Comparison of ENCODE assay signal across 8 mouse cellular contexts in the genomic region with DNA sequence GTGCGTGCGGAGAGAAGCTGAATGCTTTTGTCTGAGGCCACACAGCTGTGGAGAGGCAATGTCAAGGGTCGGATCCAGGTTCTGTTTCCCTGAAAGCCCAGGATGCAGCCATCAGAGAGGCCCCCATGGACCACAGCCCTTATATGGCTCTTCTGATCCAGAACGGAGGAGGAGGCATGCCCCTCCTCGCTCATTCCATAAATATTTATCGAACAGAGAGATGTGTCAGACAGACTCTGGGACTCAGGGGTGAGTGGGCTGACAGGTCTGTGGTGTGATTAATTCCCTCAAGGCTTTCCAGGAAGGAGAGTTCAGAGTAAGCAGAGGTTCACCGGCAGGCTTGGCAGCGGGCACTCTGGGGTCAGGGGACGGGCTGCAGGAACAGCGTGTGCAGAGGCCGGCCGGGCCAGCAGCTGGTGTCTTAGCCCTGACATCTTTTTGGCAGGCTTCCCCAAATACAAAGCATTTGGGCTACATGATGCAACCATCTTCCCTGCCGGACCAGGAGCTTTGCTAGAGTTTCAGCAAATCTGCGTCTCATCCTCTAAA. TPM values are rescaled to one million over a fixed set of nuclear protein-coding genes. Genes with fewer than 3 reads are reported as not detected.
A peak's percentile ranks its signal among the peaks of the same experiment; 100 is the strongest.
DNase-seq lines count a peak whose midpoint lies in the region; ATAC-seq and TF ChIP-seq lines count a peak whose summit lies in the region.

No protein-coding gene starts in this region.

- no peak overlapping the region for H3K4me2 ChIP-seq in forebrain, postnatal 0 days (ENCODE audit: low read depth)
- H3K4me2 ChIP-seq in hindbrain, embryonic 12.5 days (replicated peaks): no peak overlapping the region
- H3K4me2 ChIP-seq in limb, embryonic 13.5 days (replicated peaks): 0 out of 2 replicates have a peak overlapping the region, but pooled peaks have one; percentile 14
- H3K4me2 ChIP-seq in forebrain, embryonic 14.5 days (ENCODE audit: low read length): no peak overlapping the region

- H3K4me3 ChIP-seq in forebrain, embryonic 10.5 days: no peak overlapping the region
- H3K4me3 ChIP-seq in forebrain, postnatal 0 days (ENCODE audit: low read depth, low read length): no peak overlapping the region
- H3K4me3 ChIP-seq in hindbrain, embryonic 12.5 days: no peak overlapping the region
- no peak overlapping the region for H3K4me3 ChIP-seq in limb, embryonic 13.5 days
- H3K4me3 ChIP-seq in forebrain, embryonic 14.5 days (ENCODE audit: low read depth, low read length): no peak overlapping the region

- 0 out of 2 replicates have a peak overlapping the region, but pooled peaks have one; percentile 20 for H3K27ac ChIP-seq in forebrain, embryonic 10.5 days
- no peak overlapping the region for H3K27ac ChIP-seq in forebrain, postnatal 0 days (ENCODE audit: low read depth, low read length)
- H3K27ac ChIP-seq in hindbrain, embryonic 12.5 days: peak overlapping the region; percentile 35; the same call in 1 of the 2 replicates
- H3K27ac ChIP-seq in limb, embryonic 13.5 days: no peak overlapping the region
- H3K27ac ChIP-seq in forebrain, embryonic 14.5 days (ENCODE audit: low read depth, low read length): no peak overlapping the region

- DNase-seq in forebrain, embryonic 10.5 days (ENCODE audit: extremely low spot score, low spot score): no peak
- no peak for DNase-seq in forebrain, postnatal 0 days
- DNase-seq in fibroblast of lung, adult 2 months (ENCODE audit: low read depth): peak; percentile 48
- peak; percentile 75 for DNase-seq in yolk sac, embryonic 10.5 days (ENCODE audit: low spot score)
- DNase-seq in left cerebral cortex, postnatal 25 days (ENCODE audit: low spot score in 2 of 2): no peak
- no peak for DNase-seq in forebrain, embryonic 14.5 days (ENCODE audit: low spot score)

- no peak overlapping the region for H3K9ac ChIP-seq in forebrain, postnatal 0 days
- no peak overlapping the region for H3K9ac ChIP-seq in hindbrain, embryonic 12.5 days
- H3K9ac ChIP-seq in limb, embryonic 13.5 days: no peak overlapping the region
- no peak overlapping the region for H3K9ac ChIP-seq in forebrain, embryonic 14.5 days (ENCODE audit: low read length)

- no peaks in the 10 kb centered on the region for H3K9me3 ChIP-seq in forebrain, embryonic 10.5 days
- no peaks in the 10 kb centered on the region for H3K9me3 ChIP-seq in forebrain, postnatal 0 days (ENCODE audit: low read length)
- no peaks in the 10 kb centered on the region for H3K9me3 ChIP-seq in hindbrain, embryonic 12.5 days (replicated peaks)
- H3K9me3 ChIP-seq in limb, embryonic 13.5 days: no peaks in the 10 kb centered on the region
- no peaks in the 10 kb centered on the region for H3K9me3 ChIP-seq in forebrain, embryonic 14.5 days (replicated peaks; ENCODE audit: control insufficient read depth, low read length)

- no peak for ATAC-seq in forebrain, postnatal 0 days
- ATAC-seq in hindbrain, embryonic 12.5 days (ENCODE audit: low FRiP score): peak; percentile 26; the same call in 1 of the 2 replicates
- peak; percentile 35; the same call in 1 of the 2 replicates for ATAC-seq in limb, embryonic 13.5 days (ENCODE audit: low FRiP score, low read depth)
- no peak for ATAC-seq in forebrain, embryonic 14.5 days

- no peak for TF ChIP-seq CTCF in forebrain, postnatal 0 days (IDR thresholded peaks at IDR 0.05; ENCODE audit: low read depth)

- 69% methylated on average over 14 of the region's 14 CpGs for WGBS in forebrain, embryonic 10.5 days
- WGBS in forebrain, postnatal 0 days: 57% methylated on average over 14 of the region's 14 CpGs
- 42% methylated on average over 14 of the region's 14 CpGs for WGBS in hindbrain, embryonic 12.5 days
- 22% methylated on average over 14 of the region's 14 CpGs for WGBS in limb, embryonic 13.5 days
- WGBS in forebrain, embryonic 14.5 days: 65% methylated on average over 14 of the region's 14 CpGs

- peaks cover 41% of the 10 kb centered on the region for H3K4me1 ChIP-seq in forebrain, embryonic 10.5 days
- H3K4me1 ChIP-seq in forebrain, postnatal 0 days (ENCODE audit: insufficient read depth): no peaks in the 10 kb centered on the region
- peaks cover 18% of the 10 kb centered on the region for H3K4me1 ChIP-seq in hindbrain, embryonic 12.5 days
- peaks cover 44% of the 10 kb centered on the region for H3K4me1 ChIP-seq in limb, embryonic 13.5 days
- no peaks in the 10 kb centered on the region for H3K4me1 ChIP-seq in forebrain, embryonic 14.5 days (ENCODE audit: control insufficient read depth, insufficient read depth, low read length)

- H3K27me3 ChIP-seq in forebrain, embryonic 10.5 days (ENCODE audit: poor library complexity, severe bottlenecking): peaks cover 6% of the 10 kb centered on the region; the same call in 1 of the 2 replicates
- no peaks in the 10 kb centered on the region for H3K27me3 ChIP-seq in forebrain, postnatal 0 days (ENCODE audit: insufficient read depth, low read length)
- no peaks in the 10 kb centered on the region; the same call in 1 of the 2 replicates for H3K27me3 ChIP-seq in hindbrain, embryonic 12.5 days
- no peaks in the 10 kb centered on the region for H3K27me3 ChIP-seq in limb, embryonic 13.5 days
- H3K27me3 ChIP-seq in forebrain, embryonic 14.5 days (replicated peaks; ENCODE audit: control insufficient read depth, insufficient read depth, low read length): no peaks in the 10 kb centered on the region

- H3K36me3 ChIP-seq in forebrain, embryonic 10.5 days (replicated peaks): no peaks in the 10 kb centered on the region
- no peaks in the 10 kb centered on the region for H3K36me3 ChIP-seq in forebrain, postnatal 0 days (ENCODE audit: insufficient read depth)
- no peaks in the 10 kb centered on the region for H3K36me3 ChIP-seq in hindbrain, embryonic 12.5 days
- no peaks in the 10 kb centered on the region for H3K36me3 ChIP-seq in limb, embryonic 13.5 days
- no peaks in the 10 kb centered on the region for H3K36me3 ChIP-seq in forebrain, embryonic 14.5 days (ENCODE audit: control insufficient read depth, insufficient read depth, low read length)

- intact Hi-C loops in left cerebral cortex, postnatal 25 days (cut with DNase I): no loop called here

RNA-seq across cellular contexts. Expression of gene Crispld2, which starts 12.0 kb away (rescaled TPM):
- polyA plus RNA-seq in forebrain, embryonic 10.5 days (2016; fragmentation: Nextera tagmentation; extraction: Ambion mirVana): 2.4 and 2.5 TPM in 2 replicates
- total RNA-seq in forebrain, postnatal 0 days (2014; rRNA removed): 2.8 and 11.0 TPM in 2 replicates
- polyA plus RNA-seq in forebrain, postnatal 0 days (2015; fragmentation: Nextera tagmentation; extraction: Ambion mirVana): 2.1 and 2.5 TPM in 2 replicates
- polyA plus RNA-seq in hindbrain, embryonic 12.5 days (2016; fragmentation: Nextera tagmentation; extraction: Ambion mirVana): 4.8 and 5.3 TPM in 2 replicates
- 7.1 and 8.9 TPM in 2 replicates for polyA plus RNA-seq in limb, embryonic 13.5 days (2015; fragmentation: Nextera tagmentation; extraction: Ambion mirVana)
- total RNA-seq in left cerebral cortex, postnatal 25 days (2021): 1 to 10 TPM; 2.1 to 2.5 TPM
- polyA plus RNA-seq in forebrain, embryonic 14.5 days (2014; fragmentation: Nextera tagmentation; extraction: Ambion mirVana): 0.79 and 0.95 TPM in 2 replicates

Comparison
In these comparisons a context has a peak if more than half of its experiments do, and no peak if none do; other contexts are left out.
1. H3K27ac ChIP-seq: peak in forebrain, embryonic 10.5 days (single experiment) and hindbrain, embryonic 12.5 days (single experiment); none in forebrain, postnatal 0 days (single experiment), limb, embryonic 13.5 days (single experiment) and forebrain, embryonic 14.5 days (single experiment).
2. DNase-seq: peak in fibroblast of lung, adult 2 months (single experiment) and yolk sac, embryonic 10.5 days (single experiment); none in forebrain, embryonic 10.5 days (single experiment), forebrain, postnatal 0 days (single experiment), left cerebral cortex, postnatal 25 days (0 of 2) and forebrain, embryonic 14.5 days (single experiment).
3. ATAC-seq: peak in hindbrain, embryonic 12.5 days (single experiment) and limb, embryonic 13.5 days (single experiment); none in forebrain, postnatal 0 days (single experiment) and forebrain, embryonic 14.5 days (single experiment).